Mouse (Mus musculus): ENCODE data around the gene Vsx1. TPM values are rescaled to one million over a fixed set of nuclear protein-coding genes. Genes with fewer than 3 reads are reported as not detected.

The Vsx1 gene
- total and polyA plus RNA-seq, 3 experiments = not detected

- no peak overlapping the region for H3K9ac ChIP-seq (ENCODE audit: insufficient read depth, low read depth)
- no peaks in the 10 kb centered on the region for H3K36me3 ChIP-seq (replicated peaks in 1 of 2; ENCODE audit: control insufficient read depth in 1 of 2, insufficient read depth in 1 of 2, low read length in 1 of 2)
- peaks cover 0 to 4% of the 10 kb centered on the region in 2 experiments; a peak in 1 of 4 replicates for H3K4me1 ChIP-seq (ENCODE audit: control insufficient read depth in 1 of 2, insufficient read depth in 2 of 2)
- no peak overlapping the region for H3K4me3 ChIP-seq (replicated peaks in 1 of 3; ENCODE audit: low read depth in 2 of 3, low read length in 2 of 3, poor library complexity in 1 of 3)
- no peaks in the 10 kb centered on the region for H3K79me2 ChIP-seq (replicated peaks; ENCODE audit: control insufficient read depth, extremely low read depth, insufficient read depth, poor library complexity, severe bottlenecking)
- in situ Hi-C loops (cut with MboI; ENCODE audit: low pct_ligation_motif_present, low pct_unique_long_range_greater_than_20kb, low sequenced_read_pairs) = no loop called here
- TF ChIP-seq NELFE (IDR thresholded peaks at IDR 0.05; ENCODE audit: low read depth, low read length) (no peak), ETS1 (conservative IDR thresholded peaks at IDR 0.05; ENCODE audit: low read depth, low read length) (no peak), BHLHE40 (IDR thresholded peaks at IDR 0.05; ENCODE audit: low read depth, low read length) (no peak), KAT2A (IDR thresholded peaks at IDR 0.05; ENCODE audit: insufficient replicate concordance, low read length) (no peak), CHD1 (IDR thresholded peaks at IDR 0.05; ENCODE audit: low read depth, low read length) (no peak), ZMIZ1 (IDR thresholded peaks at IDR 0.05; ENCODE audit: low read depth, low read length) (no peak), TBP (conservative IDR thresholded peaks at IDR 0.05; ENCODE audit: low read depth, low read length) (no peak), MAX (IDR thresholded peaks at IDR 0.05; ENCODE audit: low read length) (no peak), ZC3H11A (IDR thresholded peaks at IDR 0.05; ENCODE audit: low read depth, low read length) (no peak), GABPA (IDR thresholded peaks at IDR 0.05; ENCODE audit: insufficient replicate concordance, low read depth, low read length) (no peak)
- no peaks in the 10 kb centered on the region for H3K27me3 ChIP-seq (replicated peaks)
- DNase-seq (ENCODE audit: extremely low read depth) = no peak
- dilution Hi-C loops (cut with MboI; ENCODE audit: extremely low pct_ligation_motif_present, extremely low pct_unique_long_range_greater_than_20kb, low sequenced_read_pairs) = no loop called here
- no peak overlapping the region for H3K4me2 ChIP-seq (ENCODE audit: insufficient read depth, low read depth, poor library complexity, severe bottlenecking)
- no peak overlapping the region for H3K27ac ChIP-seq (ENCODE audit: insufficient read depth, low read depth)
- H3K9me3 ChIP-seq (replicated peaks; ENCODE audit: low read length) = peaks cover 3% of the 10 kb centered on the region
Measured at GRCm38 (mm10) chr2:150650511-150651074, 38.6 kb downstream of the Vsx1 start.

GRCm38 (mm10) chr2:150648300-150648895 lies 40.8 kb downstream of the Vsx1 start:
- H3K27me3 ChIP-seq (replicated peaks) = no peaks in the 10 kb centered on the region
- in situ Hi-C loops (cut with MboI; ENCODE audit: low pct_ligation_motif_present, low pct_unique_long_range_greater_than_20kb, low sequenced_read_pairs) (no loop called here), dilution Hi-C loops (cut with MboI; ENCODE audit: extremely low pct_ligation_motif_present, extremely low pct_unique_long_range_greater_than_20kb, low sequenced_read_pairs) (no loop called here)
- no peak overlapping the region for H3K9ac ChIP-seq (ENCODE audit: insufficient read depth, low read depth)
- DNase-seq (ENCODE audit: extremely low read depth) = no peak
- H3K27ac ChIP-seq (ENCODE audit: insufficient read depth, low read depth) = no peak overlapping the region
- H3K4me2 ChIP-seq (ENCODE audit: insufficient read depth, low read depth, poor library complexity, severe bottlenecking) = no peak overlapping the region
- H3K4me1 ChIP-seq (ENCODE audit: control insufficient read depth in 1 of 2, insufficient read depth in 2 of 2) = peaks cover 0 to 4% of the 10 kb centered on the region in 2 experiments; a peak in 1 of 4 replicates
- no peaks in the 10 kb centered on the region for H3K9me3 ChIP-seq (replicated peaks; ENCODE audit: low read length)
- no peak overlapping the region for H3K4me3 ChIP-seq (replicated peaks in 1 of 3; ENCODE audit: low read depth in 2 of 3, low read length in 2 of 3, poor library complexity in 1 of 3)
- no peaks in the 10 kb centered on the region for H3K79me2 ChIP-seq (replicated peaks; ENCODE audit: control insufficient read depth, extremely low read depth, insufficient read depth, poor library complexity, severe bottlenecking)
- no peaks in the 10 kb centered on the region for H3K36me3 ChIP-seq (replicated peaks in 1 of 2; ENCODE audit: control insufficient read depth in 1 of 2, insufficient read depth in 1 of 2, low read length in 1 of 2)
- TF ChIP-seq MAZ (IDR thresholded peaks at IDR 0.05; ENCODE audit: low read depth, low read length) (no peak), JUND (conservative IDR thresholded peaks at IDR 0.05; ENCODE audit: low read depth, low read length) (no peak), ZKSCAN1 (IDR thresholded peaks at IDR 0.05; ENCODE audit: borderline replicate concordance, low read depth, low read length) (no peak), MAX (IDR thresholded peaks at IDR 0.05; ENCODE audit: low read length) (no peak), MYC (IDR thresholded peaks at IDR 0.05; ENCODE audit: low read depth, low read length) (no peak), BHLHE40 (IDR thresholded peaks at IDR 0.05; ENCODE audit: low read depth, low read length) (no peak), CTCF (conservative IDR thresholded peaks at IDR 0.05 in 1 of 2, IDR thresholded peaks at IDR 0.05 in 1 of 2; ENCODE audit: low read depth in 2 of 2, low read length in 2 of 2) (no peak), ETS1 (conservative IDR thresholded peaks at IDR 0.05; ENCODE audit: low read depth, low read length) (no peak), EP300 (IDR thresholded peaks at IDR 0.05; ENCODE audit: low read length) (no peak), PAX5 (IDR thresholded peaks at IDR 0.05; ENCODE audit: low read length) (no peak), ZC3H11A (IDR thresholded peaks at IDR 0.05; ENCODE audit: low read depth, low read length) (no peak), POLR2AphosphoS2 (IDR thresholded peaks at IDR 0.05; ENCODE audit: low read depth, low read length) (no peak), USF1 (IDR thresholded peaks at IDR 0.05; ENCODE audit: low read depth, low read length) (no peak)
